Mouse (Mus musculus) left cerebral cortex, adult 2 months (tissue): ENCODE data around the gene Klc1. TPM values are rescaled to one million over a fixed set of nuclear protein-coding genes. Genes with fewer than 3 reads are reported as not detected.

ENCODE experiments used
- DNase-seq, 2 experiments: peaks; one replicate each; pipeline ENCODE4 v3.0.0; 2021 to 2022; ENCODE audit warnings: low spot score in 2 of 2, mixed read lengths in 1 of 2; ENCODE audit errors: extremely low spot score in 1 of 2
- H3K27ac ChIP-seq: fragments of 200-600 bp; 2 replicates; pipeline ENCODE4 v1.8.1; 2022
- H3K4me3 ChIP-seq: fragments of 200-600 bp; 2 replicates; pipeline ENCODE4 v1.8.1; 2022
- CTCF ChIP-seq: fragments of 200-600 bp; IDR thresholded peaks from 2 replicates; pipeline ENCODE4 v1.8.1; 2022; ENCODE audit warnings: antibody characterized with exemption, mild to moderate bottlenecking, moderate library complexity
- intact Hi-C: fragments of 180-260 bp; cut with DNase I; formaldehyde crosslinking; loops from one replicate; pipeline ENCODE4 v1.15.1; 2025
- total RNA-seq, 2 experiments: library from RNA; stranded (reverse); gene quantifications; 2 replicates each; pipeline ENCODE4 v1.2.3; 2021

Gene Klc1
- total RNA-seq, 2 experiments from 2014 or later = 746 to 823 TPM

DNA sequence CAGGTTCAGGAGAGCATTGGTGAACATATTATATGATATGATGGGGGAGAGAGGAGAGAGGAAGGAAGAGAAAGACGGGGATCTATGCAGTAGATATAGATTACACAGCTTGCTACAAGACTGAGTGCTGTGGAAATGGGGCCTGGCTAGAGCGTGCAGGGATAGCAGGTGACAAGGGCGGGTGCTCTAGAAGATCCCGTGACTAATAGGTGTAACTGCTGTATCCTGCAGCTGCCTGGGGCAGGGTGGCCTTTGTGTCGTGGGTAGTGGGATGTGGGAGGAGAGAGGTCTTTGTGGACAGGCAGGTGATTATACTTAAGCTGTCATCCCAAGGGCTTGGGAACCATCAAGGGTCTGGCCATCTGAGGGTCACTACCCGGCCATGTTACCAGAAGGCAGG, 13.4 kb upstream of the Klc1 start:
- TF ChIP-seq CTCF = no peak
- Histone ChIP-seq H3K27ac (no peak overlapping the region), H3K4me3 (no peak overlapping the region)
- DNase-seq = no peak
- intact Hi-C loops = no loop called here

DNA sequence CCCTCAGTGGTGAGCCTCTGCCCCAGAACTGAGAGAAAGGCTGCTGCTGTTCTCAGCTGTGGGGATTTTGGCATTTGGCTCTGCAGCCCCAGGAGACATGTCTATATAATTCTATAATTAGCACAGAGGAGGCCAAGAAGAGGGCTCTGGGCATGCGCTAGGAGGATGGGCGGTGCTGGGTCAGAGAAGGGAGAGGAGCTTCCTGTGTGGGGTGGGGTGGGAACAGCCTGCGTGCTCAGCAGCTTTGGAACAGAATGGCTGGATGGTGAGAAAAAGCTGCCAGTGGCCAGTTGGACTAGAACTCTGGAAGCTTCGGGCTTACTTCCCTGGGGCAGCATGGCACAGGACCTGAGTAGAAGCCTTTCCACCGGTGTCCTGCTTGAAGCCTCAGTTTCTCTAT, 12.6 kb upstream of the Klc1 start:
- intact Hi-C loops = no loop called here
- DNase-seq = peak in 1 of 2 experiments; percentile 59
- TF ChIP-seq CTCF = no peak
- Histone ChIP-seq H3K4me3 (no peak overlapping the region), H3K27ac (no peak overlapping the region)

DNA sequence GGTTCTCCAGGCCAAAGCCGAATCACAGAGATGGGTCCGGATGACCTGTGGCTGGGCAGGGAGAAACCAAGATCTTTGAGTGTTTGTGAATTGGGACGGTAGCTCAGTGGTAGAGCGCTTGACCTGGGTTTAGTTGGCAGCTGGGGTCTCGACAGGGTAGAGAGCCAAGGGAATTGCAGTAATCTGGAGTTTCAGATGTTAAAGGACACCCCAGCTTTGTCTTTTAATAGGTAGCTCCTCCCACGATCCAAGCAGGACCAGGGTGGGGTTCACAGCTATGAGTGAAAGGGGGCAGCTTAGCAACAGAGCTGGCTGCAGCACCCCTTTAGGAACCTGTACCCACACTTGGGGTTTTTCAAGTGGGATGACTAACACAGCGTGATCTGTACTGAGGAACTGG, 11.2 kb upstream of the Klc1 start:
- no peak for TF ChIP-seq CTCF
- no peak overlapping the region for H3K27ac ChIP-seq
- DNase-seq = no peak
- H3K4me3 ChIP-seq = no peak overlapping the region
- intact Hi-C loops = no loop called here

DNA sequence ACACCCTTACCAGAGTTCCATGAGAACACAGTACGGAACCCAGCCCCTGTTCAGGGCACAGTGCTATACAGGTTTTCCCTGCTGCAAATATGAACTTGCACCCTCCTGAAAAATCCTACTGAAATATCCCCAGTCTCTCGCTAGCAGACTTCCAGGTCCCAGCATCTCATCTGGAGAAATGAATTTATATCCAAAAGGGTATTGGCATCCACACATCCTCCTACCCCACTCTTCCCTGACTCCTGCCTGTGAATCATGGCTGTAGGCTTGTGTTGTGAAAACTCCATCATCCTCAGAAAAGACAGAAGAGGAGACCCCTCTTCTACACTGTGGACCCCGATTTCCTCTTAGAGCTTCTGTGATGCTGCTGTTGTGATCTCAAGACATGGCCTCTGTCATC, 7.9 kb upstream of the Klc1 start:
- Histone ChIP-seq H3K4me3 (no peak overlapping the region), H3K27ac (0 out of 2 replicates have a peak overlapping the region, but pooled peaks have one; percentile 28)
- no peak for TF ChIP-seq CTCF
- intact Hi-C loops = loop anchor here (10.0 kb wide), 1 partner anchor 344 kb away; no protein-coding TSS in a partner anchor
- DNase-seq = no peak

DNA sequence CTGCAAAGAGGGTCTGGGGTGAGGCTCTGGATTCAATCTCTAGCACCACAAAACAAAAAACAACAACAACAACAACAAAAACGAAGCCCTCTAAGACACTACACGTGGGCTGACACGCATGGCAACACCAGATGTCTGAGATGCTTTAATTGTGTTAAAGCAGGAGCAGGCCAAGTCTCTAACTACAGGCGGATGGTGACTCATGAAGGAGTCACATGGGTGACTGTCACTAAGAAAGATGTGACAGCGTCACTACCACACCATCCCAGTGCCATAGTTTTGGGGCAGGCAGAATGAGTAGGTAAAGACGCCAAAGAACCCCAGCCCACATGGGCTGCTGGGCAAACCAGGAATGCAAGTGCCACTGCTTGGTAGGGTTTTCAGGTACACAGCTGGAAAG, 6.2 kb upstream of the Klc1 start:
- Histone ChIP-seq H3K27ac (0 out of 2 replicates have a peak overlapping the region, but pooled peaks have one; percentile 36), H3K4me3 (no peak overlapping the region)
- no peak for TF ChIP-seq CTCF
- DNase-seq = no peak
- intact Hi-C loops = loop anchor here (10.0 kb wide), 1 partner anchor 342 kb away; no protein-coding TSS in a partner anchor

DNA sequence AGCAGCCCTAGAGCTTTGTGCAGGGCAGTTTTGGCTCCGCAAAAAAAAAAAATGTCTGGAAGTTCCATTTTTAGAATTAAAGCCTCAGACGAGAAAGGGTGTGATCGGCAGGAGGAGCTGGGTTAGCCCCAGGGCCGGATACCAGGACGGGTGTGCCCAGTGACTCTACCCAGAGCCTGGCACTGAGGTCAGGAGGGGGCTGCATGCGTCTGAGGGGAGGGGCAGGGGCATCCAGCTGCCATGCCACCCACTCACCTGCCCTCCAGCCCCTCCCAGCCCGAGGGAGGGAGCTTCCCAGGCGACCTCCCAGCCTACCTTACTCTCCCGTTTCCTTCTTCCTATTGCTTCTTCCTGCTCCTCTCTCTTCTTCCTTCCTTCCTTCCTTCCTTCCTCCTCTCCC, 5.3 kb upstream of the Klc1 start:
- peak overlapping the region; percentile 36; the same call in 1 of the 2 replicates for H3K27ac ChIP-seq
- no peak for DNase-seq

DNA sequence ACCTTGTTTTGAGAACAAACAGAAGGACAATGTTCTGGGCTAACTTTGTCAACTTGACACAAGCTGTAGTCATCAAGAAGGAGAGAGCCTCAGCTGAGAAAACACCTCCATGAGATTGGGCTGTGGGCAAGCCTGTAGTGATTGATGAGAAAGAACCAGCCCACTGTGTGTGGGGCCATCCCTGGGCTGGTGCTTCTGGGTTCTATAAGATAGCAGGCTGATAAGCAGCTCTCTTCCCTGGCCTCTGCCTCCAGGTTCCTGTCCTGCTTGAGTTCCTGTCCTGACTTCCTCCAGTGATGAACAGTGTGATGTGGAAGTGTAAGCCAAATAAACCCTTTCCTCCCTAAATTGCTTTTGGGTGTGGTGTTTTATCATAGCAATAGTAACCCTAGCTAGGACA, 3.9 kb upstream of the Klc1 start:
- no peak for TF ChIP-seq CTCF

More for the DNA sequence above, 5.3 kb upstream of the Klc1 start:
- no peak overlapping the region for H3K4me3 ChIP-seq
- intact Hi-C loops = loop anchor here (10.0 kb wide), 1 partner anchor 341 kb away; no protein-coding TSS in a partner anchor
- no peak for TF ChIP-seq CTCF

DNA sequence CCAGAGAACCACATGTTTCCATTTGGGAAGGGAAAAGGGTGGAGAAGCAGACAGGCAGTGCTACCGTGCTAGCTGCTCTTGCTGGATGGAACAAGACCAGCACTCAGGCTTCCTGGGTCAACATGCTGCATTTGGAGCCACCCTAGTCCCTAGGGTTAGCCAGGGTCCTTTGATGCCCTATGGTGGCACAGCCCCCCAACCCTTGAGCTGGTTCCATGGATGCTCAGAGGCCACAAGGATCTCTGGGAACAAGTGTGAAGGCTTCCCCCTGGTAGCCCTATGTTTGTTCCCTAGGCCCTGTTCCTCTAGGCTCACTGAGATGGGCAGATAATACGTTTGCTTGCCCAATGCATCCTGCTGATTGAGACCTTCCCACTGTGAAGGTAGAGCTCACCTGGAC, 3.4 kb upstream of the Klc1 start:
- intact Hi-C loops = loop anchor here (10.0 kb wide), 1 partner anchor 340 kb away; no protein-coding TSS in a partner anchor
- no peak for DNase-seq
- no peak for TF ChIP-seq CTCF
- no peak overlapping the region for H3K27ac ChIP-seq
- H3K4me3 ChIP-seq = no peak overlapping the region

More for the DNA sequence above, 3.9 kb upstream of the Klc1 start:
- intact Hi-C loops = loop anchor here (10.0 kb wide), 1 partner anchor 340 kb away; no protein-coding TSS in a partner anchor
- H3K27ac ChIP-seq = no peak overlapping the region
- no peak overlapping the region for H3K4me3 ChIP-seq
- no peak for DNase-seq

DNA sequence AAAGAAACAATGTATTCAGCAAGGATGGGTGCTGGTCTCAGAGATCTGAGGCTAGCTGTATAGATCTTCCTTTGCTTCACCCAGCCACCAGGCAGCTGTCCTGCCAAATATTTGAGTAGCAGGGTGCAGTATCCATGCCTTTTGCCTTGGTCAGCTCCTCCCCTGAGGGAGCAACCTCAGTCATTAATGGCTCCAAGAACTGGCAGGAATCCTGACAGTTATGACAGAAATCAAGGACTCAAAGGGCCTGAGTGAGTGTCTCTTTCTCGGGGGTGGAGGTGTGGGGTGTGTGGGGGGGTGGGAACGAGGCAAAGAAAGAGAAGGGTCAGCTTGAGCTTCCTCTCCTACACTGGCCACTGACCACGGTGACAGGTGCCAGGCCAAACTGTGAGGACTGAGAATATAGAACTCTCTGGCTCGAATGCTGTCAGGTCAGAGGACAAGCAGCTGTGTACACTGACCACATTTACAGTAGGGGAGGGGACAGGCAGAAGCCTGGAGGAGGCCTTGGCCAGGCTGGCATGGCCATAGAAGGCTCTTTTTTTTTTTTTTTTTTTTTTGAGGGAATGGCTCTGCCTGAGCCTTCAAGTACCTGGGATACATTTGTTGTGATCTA, 2.5 kb upstream of the Klc1 start:
- TF ChIP-seq CTCF = no peak
- intact Hi-C loops = loop anchor here (10.0 kb wide), 1 partner anchor 339 kb away; no protein-coding TSS in a partner anchor
- no peak for DNase-seq
- Histone ChIP-seq H3K27ac (no peak overlapping the region), H3K4me3 (no peak overlapping the region)

DNA sequence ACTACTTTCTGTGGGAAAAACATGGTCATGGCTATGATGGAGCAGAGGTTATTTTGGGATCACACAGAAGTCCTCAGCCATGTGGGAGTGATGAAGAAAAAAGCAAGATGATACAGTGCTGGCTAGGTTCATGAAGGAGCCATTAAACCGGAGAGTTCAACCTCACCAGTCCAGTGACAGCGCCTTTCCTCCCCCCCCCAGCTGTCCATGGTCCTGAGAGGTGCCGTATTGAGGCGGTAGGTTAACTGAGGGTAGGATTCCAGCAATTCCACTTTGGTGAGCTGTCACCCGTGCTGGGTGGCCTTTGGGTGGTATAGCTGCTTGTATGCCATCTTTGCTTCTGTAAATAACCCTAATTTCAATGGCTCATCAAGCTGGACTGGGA, 2.0 kb upstream of the Klc1 start:
- intact Hi-C loops = loop anchor here (10.0 kb wide), 1 partner anchor 338 kb away; no protein-coding TSS in a partner anchor
- Histone ChIP-seq H3K4me3 (no peak overlapping the region), H3K27ac (no peak overlapping the region)
- DNase-seq = no peak
- TF ChIP-seq CTCF = no peak

DNA sequence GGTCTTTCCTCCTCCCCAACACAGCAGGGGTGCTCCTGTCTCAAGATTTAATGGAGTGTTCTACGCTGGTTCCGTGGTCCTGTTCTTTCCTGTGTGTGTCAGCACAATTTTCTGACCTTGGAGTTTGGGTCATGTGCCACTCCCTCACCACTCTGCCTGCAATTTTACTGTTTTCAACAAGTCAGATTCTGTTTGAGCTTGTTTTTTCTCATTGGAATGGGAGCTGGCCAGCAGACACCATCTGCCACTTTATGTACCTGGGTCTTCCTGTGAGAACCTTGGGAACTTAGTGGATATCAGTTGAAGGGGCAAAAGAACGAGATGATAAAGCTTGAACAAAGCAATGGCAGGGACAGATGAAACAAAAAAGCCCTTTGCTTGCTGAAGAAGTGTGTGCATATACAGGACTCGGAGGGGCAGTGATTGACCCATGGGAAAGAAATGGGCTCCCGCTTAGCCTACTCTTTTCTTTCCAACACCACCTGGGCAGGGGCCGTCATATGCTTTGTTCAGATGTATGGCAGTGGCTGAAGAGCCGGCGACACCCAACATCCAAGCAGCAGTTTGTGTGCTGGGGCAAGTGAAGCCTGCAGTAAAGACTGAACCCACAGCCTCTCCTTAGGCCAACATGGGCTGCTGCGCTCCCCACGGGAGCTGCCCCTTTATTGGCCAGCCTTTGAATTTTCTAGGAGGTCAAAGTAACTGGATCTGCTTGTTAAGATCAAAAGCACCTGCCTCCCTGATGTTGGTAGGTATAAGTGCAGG, 906 bp upstream of the Klc1 start:
- no peak for TF ChIP-seq CTCF
- intact Hi-C loops = loop anchor here (10.0 kb wide), 1 partner anchor 337 kb away; no protein-coding TSS in a partner anchor
- no peak for DNase-seq
- Histone ChIP-seq H3K27ac (peak overlapping the region; percentile 100), H3K4me3 (peak overlapping the region; percentile 84)
